Mouse (Mus musculus) CH12.LX (cell line): Measurements from ENCODE around the gene Olfml3.

ENCODE experiments used
- CTCF ChIP-seq, 2 experiments: IDR thresholded peaks in 1 of 2; conservative IDR thresholded peaks in 1 of 2; 2 replicates each; pipeline ENCODE4 v1.5.1; 2011 to 2012; ENCODE audit warnings: low read depth in 2 of 2, low read length in 2 of 2, improper control_type of control experiment in 1 of 2, inconsistent platforms in 1 of 2, mild to moderate bottlenecking in 1 of 2, moderate library complexity in 1 of 2
- NRF1 ChIP-seq: IDR thresholded peaks from 2 replicates; pipeline ENCODE4 v1.6.1; 2014; ENCODE audit warnings: low read depth, mild to moderate bottlenecking, inconsistent platforms, low read length, improper control_type of control experiment, moderate library complexity
- UBTF ChIP-seq: IDR thresholded peaks from 2 replicates; pipeline ENCODE4 v1.6.1; 2012; ENCODE audit warnings: low read depth, mild to moderate bottlenecking, inconsistent platforms, low read length, improper control_type of control experiment, moderate library complexity
- USF1 ChIP-seq: IDR thresholded peaks from 2 replicates; pipeline ENCODE4 v1.6.1; 2014; ENCODE audit warnings: low read depth, mild to moderate bottlenecking, inconsistent platforms, low read length, improper control_type of control experiment

- TF ChIP-seq USF1 = no peak
- no peak for TF ChIP-seq UBTF
- TF ChIP-seq NRF1 = no peak
- no peak for TF ChIP-seq CTCF (conservative IDR thresholded peaks at IDR 0.05 in 1 of 2, IDR thresholded peaks at IDR 0.05 in 1 of 2; ENCODE audit: low read depth in 2 of 2, low read length in 2 of 2)
Observed at GRCm38 (mm10) chr3:103718728-103719127, 19.1 kb downstream of the Olfml3 start.
